Mouse (Mus musculus) CH12.LX (cell line): ENCODE measurements at regions not wholly inside any gene's neighbourhood (a gene's known extent, or its start where the extent isn't known, plus 50 kb on each side); places are given as distances from the start of the nearest gene placed in this dataset.
A peak's percentile ranks its signal among the peaks of the same experiment; 100 is the strongest.

Source experiments
- CTCF ChIP-seq, 2 experiments: IDR thresholded peaks in 1 of 2; conservative IDR thresholded peaks in 1 of 2; 2 replicates each; pipeline ENCODE4 v1.5.1; 2011 to 2012; ENCODE audit warnings: low read depth in 2 of 2, low read length in 2 of 2, improper control_type of control experiment in 1 of 2, inconsistent platforms in 1 of 2, mild to moderate bottlenecking in 1 of 2, moderate library complexity in 1 of 2
- ZC3H11A ChIP-seq: IDR thresholded peaks from 2 replicates; pipeline ENCODE4 v1.6.1; 2012; ENCODE audit warnings: low read depth, mild to moderate bottlenecking, inconsistent platforms, low read length, improper control_type of control experiment

GRCm38 (mm10) chr17:75617280-75617679 is 65.5 kb upstream of the Fam98a start:
- TF ChIP-seq CTCF (conservative IDR thresholded peaks at IDR 0.05 in 1 of 2, IDR thresholded peaks at IDR 0.05 in 1 of 2; ENCODE audit: low read depth in 2 of 2, low read length in 2 of 2), result peak; percentile 49 to 87
- peak; percentile 42 for TF ChIP-seq ZC3H11A
